In genomic region chr2:168524905-168525381, GRCm38 (mm10) we compare ENCODE assay signal across 8 mouse cellular contexts.
A peak's percentile ranks its signal among the peaks of the same experiment; 100 is the strongest.
DNase-seq lines count a peak whose midpoint lies in the region; ATAC-seq and TF ChIP-seq lines count a peak whose summit lies in the region.

No protein-coding gene starts in this region.

- peak overlapping the region; percentile 41 for H3K4me2 ChIP-seq in neural tube, embryonic 14.5 days (ENCODE audit: low read depth, low read length)

- H3K4me1 ChIP-seq in ES-E14 (ENCODE audit: control insufficient read depth in 2 of 2, insufficient read depth in 2 of 2, low read length in 2 of 2, poor library complexity in 1 of 2) = peaks cover 7 to 21% of the 10 kb centered on the region in 2 experiments
- H3K4me1 ChIP-seq in neural tube, embryonic 14.5 days (ENCODE audit: control insufficient read depth, insufficient read depth, low read length) = peaks cover 7% of the 10 kb centered on the region; the same call in 1 of the 2 replicates

- H3K27me3 ChIP-seq in neural tube, embryonic 14.5 days (ENCODE audit: control insufficient read depth, insufficient read depth, low read length) = no peaks in the 10 kb centered on the region

- H3K9ac ChIP-seq in ES-E14 (ENCODE audit: insufficient read depth, low read depth, low read length, poor library complexity, severe bottlenecking) = peak overlapping the region; percentile 46
- no peak overlapping the region; the same call in 1 of the 2 replicates for H3K9ac ChIP-seq in neural tube, embryonic 14.5 days (replicated peaks; ENCODE audit: low read depth, low read length)

- TF ChIP-seq CTCF in layer of hippocampus, adult 2 months (conservative IDR thresholded peaks at IDR 0.05) = no peak

- no peaks in the 10 kb centered on the region for H3K36me3 ChIP-seq in ES-E14 (ENCODE audit: control insufficient read depth, insufficient read depth, low read length, poor library complexity, severe bottlenecking)
- no peaks in the 10 kb centered on the region for H3K36me3 ChIP-seq in neural tube, embryonic 14.5 days (ENCODE audit: control insufficient read depth, insufficient read depth, low read length)

- peak overlapping the region; percentile 30 to 53 for H3K4me3 ChIP-seq in ES-E14 (ENCODE audit: insufficient read depth in 1 of 2, low read depth in 1 of 2, low read length in 2 of 2, poor library complexity in 1 of 2, severe bottlenecking in 1 of 2)
- H3K4me3 ChIP-seq in layer of hippocampus, adult 2 months = peak overlapping the region; percentile 48
- no peak overlapping the region for H3K4me3 ChIP-seq in neural tube, embryonic 14.5 days (ENCODE audit: low read depth, low read length)

- DNase-seq in ES-E14 (ENCODE audit: low read depth, low spot score) = peak; percentile 84
- peak; percentile 59 for DNase-seq in cerebellum, adult 8-10 months
- peak; percentile 98 for DNase-seq in heart, postnatal 4 days
- peak; percentile 80 to 85 for DNase-seq in layer of hippocampus, adult 2 months (ENCODE audit: low spot score in 2 of 2)
- peak; percentile 94 to 97 for DNase-seq in lung, adult 18-20 months
- peak; percentile 62 for DNase-seq in thymus, postnatal 14 days

- peak; percentile 83 for ATAC-seq in frontal cortex, adult (ENCODE audit: low TSS enrichment)
- peak; percentile 91 for ATAC-seq in neural tube, embryonic 14.5 days (ENCODE audit: low read depth)

- 1% methylated on average over 13 of the region's 13 CpGs for WGBS in neural tube, embryonic 14.5 days

- in situ Hi-C loops in ES-E14 (cut with MboI; ENCODE audit: low sequenced_read_pairs in 2 of 2, unreplicated experiment in 2 of 2) = no loop called here

- H3K9me3 ChIP-seq in ES-E14 (ENCODE audit: control insufficient read depth, insufficient read depth, low read depth, low read length) = no peaks in the 10 kb centered on the region
- H3K9me3 ChIP-seq in neural tube, embryonic 14.5 days (ENCODE audit: control insufficient read depth, low read length) = no peaks in the 10 kb centered on the region

- peak overlapping the region; percentile 72 for H3K27ac ChIP-seq in ES-E14 (ENCODE audit: insufficient read depth, low read depth, low read length, poor library complexity, severe bottlenecking)
- H3K27ac ChIP-seq in layer of hippocampus, adult 2 months = peak overlapping the region; percentile 64
- H3K27ac ChIP-seq in neural tube, embryonic 14.5 days (ENCODE audit: low read depth, low read length) = no peak overlapping the region

TF ChIP-seq in ES-E14, 5 proteins besides CTCF, POLR2A, EP300 and RAD21:
- no peak for TF ChIP-seq ZC3H11A (IDR thresholded peaks at IDR 0.05; ENCODE audit: borderline replicate concordance, low read depth, low read length)
- TF ChIP-seq HCFC1 (IDR thresholded peaks at IDR 0.05; ENCODE audit: borderline replicate concordance, insufficient read depth, low read length) = no peak
- TF ChIP-seq CHD2 (IDR thresholded peaks at IDR 0.05; ENCODE audit: low read depth, low read length) = no peak
- TF ChIP-seq ZNF384 (IDR thresholded peaks at IDR 0.05; ENCODE audit: low read depth, low read length) = no peak
- TF ChIP-seq MAFK (IDR thresholded peaks at IDR 0.05; ENCODE audit: insufficient read depth, low read depth, low read length) = no peak
